Mouse (Mus musculus) kidney, embryonic 14.5 days (tissue): ENCODE measurements around the gene Esr2. TPM values are rescaled to one million over a fixed set of nuclear protein-coding genes. Genes with fewer than 3 reads are reported as not detected.

Experiments
- ATAC-seq: fragments of 200-750 bp; cut with Nextera tagmentation; 2 replicates; pipeline ENCODE4 v1.8.0; 2017; ENCODE audit warnings: moderate number of reproducible peaks, mild to moderate bottlenecking, moderate TSS enrichment, moderate library complexity; ENCODE audit not compliant: low FRiP score, low TSS enrichment
- H3K27ac ChIP-seq: fragments of 300-500 bp; sonication (generic); 2 replicates; pipeline ENCODE4 v1.5.1; 2014; ENCODE audit warnings: low read depth, mild to moderate bottlenecking, low read length, moderate library complexity, mixed read lengths
- H3K27me3 ChIP-seq: fragments of 300-500 bp; sonication (generic); 2 replicates; pipeline ENCODE4 v1.6.1; 2014; ENCODE audit warnings: mild to moderate bottlenecking, low read length; ENCODE audit not compliant: control insufficient read depth, insufficient read depth
- H3K36me3 ChIP-seq: fragments of 300-500 bp; sonication (generic); 2 replicates; pipeline ENCODE4 v1.6.1; 2014; ENCODE audit warnings: low read length, mixed read lengths; ENCODE audit not compliant: control insufficient read depth, insufficient read depth
- H3K4me1 ChIP-seq: fragments of 300-500 bp; sonication (generic); 2 replicates; pipeline ENCODE4 v1.6.1; 2014; ENCODE audit warnings: low read length, mixed read lengths; ENCODE audit not compliant: control insufficient read depth, insufficient read depth
- H3K4me2 ChIP-seq: fragments of 300-500 bp; sonication (generic); replicated peaks from 2 replicates; pipeline ENCODE4 v1.6.1; 2014; ENCODE audit warnings: low read depth, mild to moderate bottlenecking, low read length
- H3K4me3 ChIP-seq: fragments of 300-500 bp; sonication (generic); 2 replicates; pipeline ENCODE4 v1.5.1; 2014; ENCODE audit warnings: mild to moderate bottlenecking, low read length
- H3K9ac ChIP-seq: fragments of 300-500 bp; sonication (generic); 2 replicates; pipeline ENCODE4 v1.6.1; 2014; ENCODE audit warnings: low read depth, mild to moderate bottlenecking, low read length, moderate library complexity
- H3K9me3 ChIP-seq: fragments of 300-500 bp; sonication (generic); 2 replicates; pipeline ENCODE4 v1.6.1; 2016; ENCODE audit warnings: low read length; ENCODE audit not compliant: control insufficient read depth
- WGBS: fragments of 180-500 bp; shearing (Covaris S2); extraction: QIAGEN DNeasy Blood & Tissue Kit; methylation state at CpG from one replicate; pipeline ENCODE4 v1.1.7; 2014; 5-methylcytosine and 5-hydroxymethylcytosine counted together
- polyA plus RNA-seq: library from polyadenylated mRNA; unstranded; fragments of >200 nt; fragmentation: Nextera tagmentation; extraction: Ambion mirVana; gene quantifications from 2 replicates; pipeline ENCODE4 v1.2.1, GENCODE M21; 2014

The Esr2 gene
- polyA plus RNA-seq, 1 experiment from 2014 or later: 0.57 TPM

DNA sequence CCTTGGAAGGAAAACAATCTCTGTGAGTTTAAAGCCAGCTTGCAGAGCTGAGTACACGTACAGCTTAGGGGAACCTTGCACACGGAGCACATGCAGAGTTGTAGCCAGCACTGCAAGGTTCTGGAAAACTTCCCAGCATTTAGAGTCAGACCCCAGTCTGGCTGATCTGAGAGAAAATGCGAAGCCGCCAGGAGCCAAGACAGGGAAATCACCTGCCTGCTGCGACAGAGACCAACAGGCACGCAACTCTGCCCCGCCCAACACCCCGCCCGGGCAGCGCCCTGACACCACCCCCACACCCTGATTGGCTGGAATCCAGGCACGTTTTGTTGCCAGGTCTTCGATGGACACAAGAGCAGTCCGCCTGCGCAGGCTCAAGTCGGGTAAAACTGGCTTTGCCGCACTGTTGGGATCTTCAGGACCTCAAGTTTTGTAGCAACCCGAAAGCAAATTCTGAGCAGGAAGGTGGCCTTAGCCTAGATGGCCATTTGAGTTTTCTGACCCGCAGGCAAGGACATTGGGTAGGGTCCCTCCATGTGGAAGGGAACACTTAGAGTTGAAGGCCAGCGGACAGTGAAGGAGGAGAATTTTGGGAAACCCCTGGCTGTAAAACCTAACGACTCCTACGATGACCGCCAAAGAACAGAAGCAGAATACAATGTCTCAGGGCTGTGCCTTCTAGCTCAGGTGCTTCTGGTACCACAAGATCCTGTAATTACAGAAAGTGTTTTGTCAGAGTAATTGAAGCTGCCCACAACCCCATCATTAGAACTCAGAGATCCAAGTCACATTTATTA, 19.1 kb upstream of the Esr2 start:
- peak overlapping the region; percentile 34 for H3K4me3 ChIP-seq
- H3K9me3 ChIP-seq: no peaks in the 10 kb centered on the region
- H3K4me2 ChIP-seq: peak overlapping the region; percentile 87
- 0 out of 2 replicates have a peak overlapping the region, but pooled peaks have one; percentile 14 for H3K27ac ChIP-seq
- H3K4me1 ChIP-seq: peaks cover 4% of the 10 kb centered on the region; the same call in 1 of the 2 replicates
- H3K9ac ChIP-seq: peak overlapping the region; percentile 35; the same call in 1 of the 2 replicates
- ATAC-seq: peak; percentile 81
- H3K27me3 ChIP-seq: no peaks in the 10 kb centered on the region
- H3K36me3 ChIP-seq: no peaks in the 10 kb centered on the region
- under 1% methylated on average over 22 of the region's 22 CpGs for WGBS

DNA sequence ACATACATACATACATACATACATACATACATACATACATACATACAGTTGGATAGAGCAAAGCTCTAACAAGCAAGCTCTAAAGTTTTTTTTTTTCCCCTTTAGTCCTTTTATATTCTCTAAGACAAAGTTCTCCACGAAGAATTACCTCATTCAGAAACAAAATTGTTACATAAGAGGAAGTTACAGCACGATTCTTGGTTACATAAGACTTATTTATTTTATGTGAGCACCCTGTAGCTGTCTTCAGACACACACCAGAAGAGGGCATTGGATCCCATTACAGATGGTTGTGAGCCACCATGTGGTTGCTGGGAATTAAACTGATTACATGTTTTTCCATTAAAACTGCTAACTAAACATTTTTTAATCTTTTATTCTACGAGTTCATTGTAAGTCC, 17.5 kb upstream of the Esr2 start:
- Histone ChIP-seq H3K36me3 (no peaks in the 10 kb centered on the region), H3K27ac (no peak overlapping the region), H3K27me3 (no peaks in the 10 kb centered on the region), H3K9ac (no peak overlapping the region), H3K4me3 (no peak overlapping the region), H3K4me1 (peaks cover 4% of the 10 kb centered on the region; the same call in 1 of the 2 replicates), H3K4me2 (no peak overlapping the region), H3K9me3 (no peaks in the 10 kb centered on the region)
- no peak for ATAC-seq
- 66% methylated on average over 3 of the region's 3 CpGs for WGBS

- no peak overlapping the region for H3K4me2 ChIP-seq
- H3K27ac ChIP-seq: no peak overlapping the region
- H3K9ac ChIP-seq: no peak overlapping the region
- no peaks in the 10 kb centered on the region for H3K27me3 ChIP-seq
- H3K9me3 ChIP-seq: no peaks in the 10 kb centered on the region
- peak; percentile 51; the same call in 1 of the 2 replicates for ATAC-seq
- H3K36me3 ChIP-seq: no peaks in the 10 kb centered on the region
- H3K4me3 ChIP-seq: no peak overlapping the region
- H3K4me1 ChIP-seq: peaks cover 4% of the 10 kb centered on the region; the same call in 1 of the 2 replicates
- WGBS: 51% methylated on average over 11 of the region's 11 CpGs
Observed at GRCm38 (mm10) chr12:76190940-76191339, 13.9 kb upstream of the Esr2 start.

DNA sequence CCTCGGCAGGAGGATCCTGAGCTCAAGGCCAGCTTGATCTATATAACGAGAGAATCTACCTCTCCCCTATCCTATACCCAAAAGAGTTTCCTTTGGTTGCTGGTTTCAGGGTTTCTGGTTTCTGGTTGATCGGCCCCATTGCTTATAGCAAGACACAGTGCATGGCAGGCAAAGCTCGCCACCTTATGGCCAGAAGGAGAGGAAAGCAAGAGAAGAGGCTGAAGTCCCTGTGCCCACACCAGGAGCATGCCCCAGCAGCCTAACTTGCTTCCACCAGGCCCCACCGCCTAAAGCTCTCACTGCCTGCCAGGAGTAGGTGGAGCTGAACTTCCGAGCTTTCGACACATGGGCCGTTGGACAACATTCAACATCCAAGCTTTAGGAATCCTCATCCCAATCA, 10.8 kb upstream of the Esr2 start:
- H3K27me3 ChIP-seq: no peaks in the 10 kb centered on the region

GRCm38 (mm10) chr12:76186473-76186872, 9.4 kb upstream of the Esr2 start:
- WGBS: 92% methylated on average over 1 of the region's 1 CpGs
- H3K27me3 ChIP-seq: no peaks in the 10 kb centered on the region
- H3K36me3 ChIP-seq: no peaks in the 10 kb centered on the region
- no peak overlapping the region for H3K4me3 ChIP-seq
- H3K4me1 ChIP-seq: no peaks in the 10 kb centered on the region
- no peaks in the 10 kb centered on the region for H3K9me3 ChIP-seq
- no peak for ATAC-seq
- no peak overlapping the region for H3K27ac ChIP-seq
- H3K9ac ChIP-seq: no peak overlapping the region
- no peak overlapping the region for H3K4me2 ChIP-seq

More for the DNA sequence above, 10.8 kb upstream of the Esr2 start:
- Histone ChIP-seq H3K4me3 (no peak overlapping the region), H3K4me2 (no peak overlapping the region), H3K27ac (no peak overlapping the region), H3K4me1 (no peaks in the 10 kb centered on the region), H3K36me3 (no peaks in the 10 kb centered on the region), H3K9ac (no peak overlapping the region), H3K9me3 (no peaks in the 10 kb centered on the region)
- no peak for ATAC-seq
- 40% methylated on average over 8 of the region's 8 CpGs for WGBS

GRCm38 (mm10) chr12:76185167-76185816, 8.2 kb upstream of the Esr2 start:
- H3K36me3 ChIP-seq: no peaks in the 10 kb centered on the region
- H3K9ac ChIP-seq: no peak overlapping the region
- H3K27me3 ChIP-seq: no peaks in the 10 kb centered on the region
- no peak for ATAC-seq
- H3K27ac ChIP-seq: no peak overlapping the region
- no peaks in the 10 kb centered on the region for H3K4me1 ChIP-seq
- no peak overlapping the region for H3K4me2 ChIP-seq
- WGBS: 44% methylated on average over 10 of the region's 10 CpGs
- no peak overlapping the region for H3K4me3 ChIP-seq
- H3K9me3 ChIP-seq: no peaks in the 10 kb centered on the region

DNA sequence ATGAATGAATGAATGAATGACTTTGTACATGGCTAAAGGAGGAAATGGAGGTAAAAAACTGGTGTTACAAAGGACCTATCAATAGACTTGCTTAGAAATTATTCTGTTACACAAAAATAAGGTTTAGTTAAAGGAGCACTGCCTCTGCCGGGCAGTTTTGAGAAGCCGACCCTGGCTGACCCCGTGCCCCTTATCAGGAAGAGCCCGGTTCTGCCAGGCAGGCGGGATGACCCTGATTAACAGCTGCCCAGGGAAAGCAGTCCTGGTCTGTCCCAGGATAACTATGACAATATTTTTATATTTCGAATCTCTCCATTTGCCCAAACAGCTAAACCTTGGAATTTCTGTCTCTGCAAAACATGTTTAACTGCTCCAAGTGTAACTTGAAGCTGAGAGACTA, 7.2 kb upstream of the Esr2 start:
- Histone ChIP-seq H3K27me3 (no peaks in the 10 kb centered on the region), H3K9me3 (no peaks in the 10 kb centered on the region), H3K4me2 (no peak overlapping the region), H3K27ac (no peak overlapping the region), H3K4me3 (no peak overlapping the region), H3K4me1 (no peaks in the 10 kb centered on the region), H3K36me3 (no peaks in the 10 kb centered on the region), H3K9ac (no peak overlapping the region)
- no peak for ATAC-seq
- 53% methylated on average over 6 of the region's 6 CpGs for WGBS

DNA sequence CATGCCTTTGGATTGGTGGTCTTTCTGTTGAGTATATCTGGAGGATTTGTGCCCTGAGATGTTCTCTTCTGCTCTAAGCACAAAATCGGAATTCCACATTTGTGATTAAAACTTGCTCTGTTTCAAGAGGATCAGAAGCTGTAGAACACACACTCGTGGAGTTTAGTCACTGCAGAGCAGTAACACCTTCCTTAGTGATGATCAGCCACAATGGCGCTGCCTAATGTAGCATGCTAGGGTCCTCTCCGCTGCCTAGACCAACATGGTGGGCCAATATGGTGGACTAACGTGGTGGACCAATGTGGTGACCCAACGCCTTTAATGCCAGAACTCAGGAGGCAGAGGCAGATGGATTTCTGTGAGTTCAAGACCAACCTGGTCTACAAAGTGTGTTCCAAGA, 5.8 kb upstream of the Esr2 start:
- H3K4me2 ChIP-seq: no peak overlapping the region
- no peaks in the 10 kb centered on the region for H3K4me1 ChIP-seq
- H3K36me3 ChIP-seq: no peaks in the 10 kb centered on the region
- H3K4me3 ChIP-seq: no peak overlapping the region
- no peaks in the 10 kb centered on the region for H3K9me3 ChIP-seq
- no peak overlapping the region for H3K9ac ChIP-seq
- no peaks in the 10 kb centered on the region for H3K27me3 ChIP-seq
- ATAC-seq: no peak
- WGBS: 94% methylated on average over 6 of the region's 6 CpGs
- no peak overlapping the region for H3K27ac ChIP-seq

DNA sequence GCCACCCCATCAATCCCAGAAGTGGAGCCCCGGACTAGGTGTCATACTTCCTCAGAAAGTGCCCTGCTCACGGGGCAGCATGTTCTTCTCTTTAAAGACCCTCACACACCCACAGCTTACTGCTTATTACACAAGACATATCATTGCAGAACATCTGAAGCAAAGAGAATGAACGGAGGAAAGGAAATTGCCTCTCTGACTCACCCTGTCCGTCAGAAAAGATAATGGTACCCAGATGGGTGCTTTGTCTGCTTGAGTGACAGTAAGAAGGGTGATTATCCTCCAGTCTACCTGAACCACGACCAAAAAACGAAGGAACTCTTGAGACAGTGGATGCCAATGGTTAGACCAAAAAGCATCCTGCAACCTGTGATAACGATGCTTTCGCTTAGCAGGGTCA, 4.4 kb upstream of the Esr2 start:
- no peak overlapping the region for H3K9ac ChIP-seq
- ATAC-seq: no peak
- no peak overlapping the region for H3K4me3 ChIP-seq
- no peaks in the 10 kb centered on the region for H3K9me3 ChIP-seq
- H3K4me1 ChIP-seq: no peaks in the 10 kb centered on the region
- 64% methylated on average over 8 of the region's 8 CpGs for WGBS
- no peak overlapping the region for H3K27ac ChIP-seq
- H3K4me2 ChIP-seq: no peak overlapping the region
- H3K27me3 ChIP-seq: no peaks in the 10 kb centered on the region; the same call in 1 of the 2 replicates
- H3K36me3 ChIP-seq: no peaks in the 10 kb centered on the region
